Mouse (Mus musculus): Measurements from ENCODE around the gene A730015C16Rik.

- TF ChIP-seq CTCF (IDR thresholded peaks at IDR 0.05; ENCODE audit: low read depth) (no peak), EP300 (IDR thresholded peaks at IDR 0.05; ENCODE audit: low read depth) (no peak)
These were observed 13.5 kb downstream of the A730015C16Rik start for GRCm38 (mm10) chr4:108834971-108835311.
